Mouse (Mus musculus) layer of hippocampus, adult 2 months (tissue): Measurements from ENCODE around the gene Zbtb18. TPM values are rescaled to one million over a fixed set of nuclear protein-coding genes. Genes with fewer than 3 reads are reported as not detected.

Experiments
- DNase-seq, 2 experiments: peaks; one replicate each; pipeline ENCODE4 v3.0.0; 2022; ENCODE audit warnings: low spot score in 2 of 2
- H3K27ac ChIP-seq: fragments of 200-600 bp; 2 replicates; pipeline ENCODE4 v1.8.1; 2022
- H3K4me3 ChIP-seq: fragments of 200-600 bp; 2 replicates; pipeline ENCODE4 v1.8.1; 2022; ENCODE audit warnings: mild to moderate bottlenecking
- CTCF ChIP-seq: fragments of 200-600 bp; conservative IDR thresholded peaks from 2 replicates; pipeline ENCODE4 v1.8.1; 2022; ENCODE audit warnings: antibody characterized with exemption, mild to moderate bottlenecking, moderate library complexity
- total RNA-seq, 2 experiments: library from RNA; stranded (reverse); gene quantifications; 2 replicates each; pipeline ENCODE4 v1.2.3; 2021

Zbtb18 gene
- total RNA-seq, 2 experiments from 2014 or later, result 585 to 647 TPM

- no peak for TF ChIP-seq CTCF
- no peak for DNase-seq
- H3K4me3 ChIP-seq, result peak overlapping the region; percentile 84
- peak overlapping the region; percentile 91 for H3K27ac ChIP-seq
Observed at GRCm38 (mm10) chr1:177451041-177451440, 8.9 kb downstream of the Zbtb18 start.

DNA sequence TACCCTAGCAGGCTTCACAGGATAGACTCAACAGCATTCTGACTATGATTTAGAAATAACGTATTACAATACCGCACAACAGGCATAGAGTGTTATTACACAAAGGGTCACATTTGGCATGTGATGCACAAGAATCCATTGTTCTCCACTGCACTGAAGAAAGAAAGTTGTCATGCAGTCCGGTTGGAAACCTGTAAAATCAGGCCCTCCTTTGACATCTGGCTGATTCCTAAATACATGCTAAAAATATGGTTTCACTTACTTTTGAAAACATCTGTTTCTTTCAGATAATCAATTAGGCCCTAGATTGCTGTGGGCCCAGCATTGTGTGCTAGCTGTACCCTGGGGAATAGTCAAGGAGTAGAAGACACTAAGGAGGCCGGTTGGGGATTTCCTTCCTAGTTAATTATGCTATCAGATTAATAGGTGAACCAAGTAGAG lies 9.9 kb downstream of the Zbtb18 start:
- H3K27ac ChIP-seq, result peak overlapping the region; percentile 91
- H3K4me3 ChIP-seq, result no peak overlapping the region; the same call in 1 of the 2 replicates
- no peak for DNase-seq
- no peak for TF ChIP-seq CTCF

GRCm38 (mm10) chr1:177452987-177453386 lies 10.8 kb downstream of the Zbtb18 start:
- peak overlapping the region; percentile 29; the same call in 1 of the 2 replicates for H3K4me3 ChIP-seq
- TF ChIP-seq CTCF, result no peak
- H3K27ac ChIP-seq, result peak overlapping the region; percentile 91
- no peak for DNase-seq

DNA sequence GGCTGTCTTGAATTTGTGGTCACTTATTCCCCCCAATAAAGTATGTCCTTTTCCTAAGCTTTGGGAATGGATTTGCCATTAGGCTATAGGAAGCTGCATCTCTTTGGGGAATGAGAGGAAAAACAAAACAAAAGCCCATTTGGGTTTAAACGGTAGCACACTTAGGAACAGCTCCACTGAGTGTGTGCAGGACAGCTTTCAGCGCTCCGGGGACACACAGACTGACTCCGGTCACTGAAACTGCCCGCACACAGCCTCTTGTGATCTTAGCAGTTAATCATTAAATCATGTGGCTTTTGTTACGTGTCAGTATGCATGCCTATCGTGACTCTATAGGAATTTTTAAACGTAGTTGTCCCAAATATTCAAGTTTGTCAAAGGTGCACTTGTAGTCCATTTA lies 11.7 kb downstream of the Zbtb18 start:
- H3K4me3 ChIP-seq, result peak overlapping the region; percentile 10; the same call in 1 of the 2 replicates
- no peak for TF ChIP-seq CTCF
- no peak for DNase-seq
- peak overlapping the region; percentile 91 for H3K27ac ChIP-seq

DNA sequence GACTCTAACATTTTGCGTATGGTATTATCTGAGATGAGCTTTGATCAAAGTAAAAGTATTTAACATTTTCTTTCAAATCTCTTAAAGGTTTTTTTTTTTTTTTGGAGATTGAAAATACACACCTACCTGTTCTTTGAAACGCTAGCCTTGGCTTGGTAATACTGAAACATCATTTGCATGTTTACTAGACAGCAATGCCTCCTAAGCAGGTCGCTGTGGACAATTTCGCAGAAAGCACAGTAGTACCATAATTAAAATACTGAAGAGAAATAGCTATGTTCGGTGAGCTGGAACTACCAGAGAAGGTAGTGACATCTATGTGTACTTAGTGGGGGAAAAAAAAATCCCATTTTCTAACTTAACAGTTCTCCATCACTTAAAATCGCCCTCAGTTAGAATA lies 12.3 kb downstream of the Zbtb18 start:
- no peak for TF ChIP-seq CTCF
- no peak for DNase-seq
- Histone ChIP-seq H3K4me3 (peak overlapping the region; percentile 10; the same call in 1 of the 2 replicates), H3K27ac (peak overlapping the region; percentile 91)

DNA sequence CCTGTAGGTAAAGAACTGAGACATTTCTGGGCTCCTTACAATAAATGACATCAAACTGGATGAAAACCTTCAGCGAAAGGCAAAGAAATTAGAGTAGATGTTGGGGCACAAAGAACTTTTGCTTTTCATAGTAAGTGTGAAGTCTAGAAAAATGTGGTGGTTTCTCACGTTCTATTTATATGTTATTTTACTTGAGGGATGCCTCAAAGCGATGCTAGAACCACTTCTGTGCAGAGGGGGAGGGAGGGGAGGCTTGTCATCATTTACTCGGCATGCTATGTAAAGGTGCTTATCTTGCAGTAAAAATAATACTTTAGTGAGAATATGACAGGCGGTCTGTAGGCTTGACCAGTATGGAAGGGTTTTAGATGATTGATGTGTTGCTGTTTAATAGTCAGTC lies 13.3 kb downstream of the Zbtb18 start:
- no peak for DNase-seq
- no peak for TF ChIP-seq CTCF
- H3K4me3 ChIP-seq, result no peak overlapping the region
- H3K27ac ChIP-seq, result peak overlapping the region; percentile 91

GRCm38 (mm10) chr1:177456208-177456607 lies 14.1 kb downstream of the Zbtb18 start:
- no peak for TF ChIP-seq CTCF
- no peak for DNase-seq
- Histone ChIP-seq H3K4me3 (no peak overlapping the region; the same call in 1 of the 2 replicates), H3K27ac (peak overlapping the region; percentile 91)

GRCm38 (mm10) chr1:177456772-177457171 lies 14.6 kb downstream of the Zbtb18 start:
- Histone ChIP-seq H3K27ac (peak overlapping the region; percentile 91), H3K4me3 (no peak overlapping the region; the same call in 1 of the 2 replicates)
- no peak for DNase-seq
- no peak for TF ChIP-seq CTCF

GRCm38 (mm10) chr1:177457981-177458380 lies 15.8 kb downstream of the Zbtb18 start:
- Histone ChIP-seq H3K4me3 (no peak overlapping the region), H3K27ac (peak overlapping the region; percentile 94)
- TF ChIP-seq CTCF, result no peak
- no peak for DNase-seq

- no peak for TF ChIP-seq CTCF
- Histone ChIP-seq H3K27ac (peak overlapping the region; percentile 94), H3K4me3 (peak overlapping the region; percentile 21)
- no peak for DNase-seq
Observed at GRCm38 (mm10) chr1:177458456-177459389, 16.6 kb downstream of the Zbtb18 start.

GRCm38 (mm10) chr1:177459536-177459935 lies 17.4 kb downstream of the Zbtb18 start:
- no peak for TF ChIP-seq CTCF
- H3K4me3 ChIP-seq, result no peak overlapping the region
- peak overlapping the region; percentile 94 for H3K27ac ChIP-seq
- no peak for DNase-seq

GRCm38 (mm10) chr1:177467150-177467549 lies 25.0 kb downstream of the Zbtb18 start:
- no peak for DNase-seq
- TF ChIP-seq CTCF, result no peak
- no peak overlapping the region for H3K4me3 ChIP-seq

DNA sequence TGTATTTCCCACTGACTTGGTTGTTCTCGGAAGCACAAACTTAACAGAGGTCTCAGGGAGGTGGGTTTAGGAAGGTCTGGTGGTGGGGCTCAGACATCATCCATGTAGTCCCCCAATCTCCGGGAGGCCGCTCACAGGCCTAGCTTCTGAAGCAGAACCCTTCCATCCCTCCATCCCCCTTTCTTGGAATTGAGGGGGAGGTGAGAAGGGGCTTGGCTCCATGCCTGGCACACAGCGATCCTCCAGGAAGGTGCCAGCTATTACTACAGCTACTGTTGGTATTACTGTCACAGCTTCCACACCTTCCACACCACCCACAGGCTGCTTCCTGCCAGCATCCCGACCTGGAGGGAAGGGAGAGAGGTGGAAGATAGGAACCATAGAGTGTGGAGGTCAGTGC lies 26.3 kb downstream of the Zbtb18 start:
- no peak for TF ChIP-seq CTCF
- H3K4me3 ChIP-seq, result no peak overlapping the region
- no peak for DNase-seq
- peak overlapping the region; percentile 59 for H3K27ac ChIP-seq

More at GRCm38 (mm10) chr1:177467150-177467549, 25.0 kb downstream of the Zbtb18 start:
- H3K27ac ChIP-seq, result no peak overlapping the region
